Mouse (Mus musculus): ENCODE results near the gene Alk. TPM values are rescaled to one million over a fixed set of nuclear protein-coding genes. Genes with fewer than 3 reads are reported as not detected.

Alk gene
- polyA plus RNA-seq, 1 experiment from 2014 or later: 0.51 TPM

GRCm38 (mm10) chr17:72401861-72402260, 202.6 kb downstream of the Alk start:
- no peak overlapping the region for H3K27ac ChIP-seq (ENCODE audit: low read depth, low read length)
- H3K9ac ChIP-seq (ENCODE audit: low read depth, low read length): no peak overlapping the region
- 90% methylated on average over 3 of the region's 3 CpGs for WGBS
- H3K4me1 ChIP-seq (replicated peaks; ENCODE audit: control insufficient read depth, insufficient read depth, low read length): no peaks in the 10 kb centered on the region
- ATAC-seq (ENCODE audit: low FRiP score): no peak
- H3K36me3 ChIP-seq (ENCODE audit: control insufficient read depth, insufficient read depth, low read length): no peaks in the 10 kb centered on the region
- no peaks in the 10 kb centered on the region for H3K27me3 ChIP-seq (ENCODE audit: control insufficient read depth, insufficient read depth, low read length)
- DNase-seq (ENCODE audit: low spot score): no peak
- no peaks in the 10 kb centered on the region for H3K9me3 ChIP-seq (ENCODE audit: control insufficient read depth, low read length)
- no peak overlapping the region for H3K4me2 ChIP-seq (replicated peaks; ENCODE audit: low read depth, low read length)
- H3K4me3 ChIP-seq (ENCODE audit: low read depth, low read length): no peak overlapping the region

- Histone ChIP-seq H3K4me1 (replicated peaks; ENCODE audit: control insufficient read depth, insufficient read depth, low read length) (no peaks in the 10 kb centered on the region), H3K36me3 (ENCODE audit: control insufficient read depth, insufficient read depth, low read length) (no peaks in the 10 kb centered on the region), H3K27me3 (ENCODE audit: control insufficient read depth, insufficient read depth, low read length) (no peaks in the 10 kb centered on the region), H3K4me3 (ENCODE audit: low read depth, low read length) (no peak overlapping the region), H3K9ac (ENCODE audit: low read depth, low read length) (no peak overlapping the region), H3K27ac (ENCODE audit: low read depth, low read length) (no peak overlapping the region), H3K4me2 (replicated peaks; ENCODE audit: low read depth, low read length) (no peak overlapping the region), H3K9me3 (ENCODE audit: control insufficient read depth, low read length) (no peaks in the 10 kb centered on the region)
- DNase-seq (ENCODE audit: low spot score) (no peak), ATAC-seq (ENCODE audit: low FRiP score) (no peak)
- 92% methylated on average over 2 of the region's 2 CpGs for WGBS
Observed at GRCm38 (mm10) chr17:72401349-72401748, 203.1 kb downstream of the Alk start.

- Histone ChIP-seq H3K27me3 (ENCODE audit: control insufficient read depth, insufficient read depth, low read length) (no peaks in the 10 kb centered on the region), H3K4me1 (replicated peaks; ENCODE audit: control insufficient read depth, insufficient read depth, low read length) (no peaks in the 10 kb centered on the region), H3K9ac (ENCODE audit: low read depth, low read length) (no peak overlapping the region), H3K4me3 (ENCODE audit: low read depth, low read length) (no peak overlapping the region), H3K4me2 (replicated peaks; ENCODE audit: low read depth, low read length) (no peak overlapping the region), H3K9me3 (ENCODE audit: control insufficient read depth, low read length) (no peaks in the 10 kb centered on the region), H3K36me3 (ENCODE audit: control insufficient read depth, insufficient read depth, low read length) (no peaks in the 10 kb centered on the region), H3K27ac (ENCODE audit: low read depth, low read length) (no peak overlapping the region)
- 81% methylated on average over 3 of the region's 3 CpGs for WGBS
- no peak for ATAC-seq (ENCODE audit: low FRiP score)
- no peak for DNase-seq (ENCODE audit: low spot score)
Observed at GRCm38 (mm10) chr17:72399331-72400059, 204.9 kb downstream of the Alk start.

- WGBS: 64% methylated on average over 8 of the region's 8 CpGs
- no peak overlapping the region for H3K4me3 ChIP-seq (ENCODE audit: low read depth, low read length)
- no peak overlapping the region for H3K4me2 ChIP-seq (replicated peaks; ENCODE audit: low read depth, low read length)
- DNase-seq (ENCODE audit: low spot score) (no peak), ATAC-seq (ENCODE audit: low FRiP score) (no peak)
- H3K9ac ChIP-seq (ENCODE audit: low read depth, low read length): no peak overlapping the region
- no peaks in the 10 kb centered on the region for H3K36me3 ChIP-seq (ENCODE audit: control insufficient read depth, insufficient read depth, low read length)
- H3K27ac ChIP-seq (ENCODE audit: low read depth, low read length): no peak overlapping the region
- H3K9me3 ChIP-seq (ENCODE audit: control insufficient read depth, low read length): no peaks in the 10 kb centered on the region
- no peaks in the 10 kb centered on the region for H3K4me1 ChIP-seq (replicated peaks; ENCODE audit: control insufficient read depth, insufficient read depth, low read length)
- no peaks in the 10 kb centered on the region for H3K27me3 ChIP-seq (ENCODE audit: control insufficient read depth, insufficient read depth, low read length)
Observed at GRCm38 (mm10) chr17:72395956-72396355, 208.5 kb downstream of the Alk start.

GRCm38 (mm10) chr17:72368991-72369390, 235.4 kb downstream of the Alk start:
- no peaks in the 10 kb centered on the region for H3K9me3 ChIP-seq (ENCODE audit: control insufficient read depth, low read length)
- ATAC-seq (ENCODE audit: low FRiP score): no peak
- no peak overlapping the region for H3K4me2 ChIP-seq (replicated peaks; ENCODE audit: low read depth, low read length)
- no peak overlapping the region for H3K27ac ChIP-seq (ENCODE audit: low read depth, low read length)
- DNase-seq (ENCODE audit: low spot score): no peak
- H3K36me3 ChIP-seq (ENCODE audit: control insufficient read depth, insufficient read depth, low read length): no peaks in the 10 kb centered on the region
- WGBS: 83% methylated on average over 4 of the region's 4 CpGs
- no peaks in the 10 kb centered on the region for H3K27me3 ChIP-seq (ENCODE audit: control insufficient read depth, insufficient read depth, low read length)
- no peak overlapping the region for H3K4me3 ChIP-seq (ENCODE audit: low read depth, low read length)
- no peaks in the 10 kb centered on the region for H3K4me1 ChIP-seq (replicated peaks; ENCODE audit: control insufficient read depth, insufficient read depth, low read length)
- no peak overlapping the region for H3K9ac ChIP-seq (ENCODE audit: low read depth, low read length)

GRCm38 (mm10) chr17:72362811-72363496, 241.5 kb downstream of the Alk start:
- no peaks in the 10 kb centered on the region for H3K9me3 ChIP-seq (ENCODE audit: control insufficient read depth, low read length)
- WGBS: 92% methylated on average over 10 of the region's 10 CpGs
- no peaks in the 10 kb centered on the region for H3K36me3 ChIP-seq (ENCODE audit: control insufficient read depth, insufficient read depth, low read length)
- DNase-seq (ENCODE audit: low spot score) (no peak), ATAC-seq (ENCODE audit: low FRiP score) (no peak)
- no peak overlapping the region for H3K9ac ChIP-seq (ENCODE audit: low read depth, low read length)
- no peaks in the 10 kb centered on the region for H3K4me1 ChIP-seq (replicated peaks; ENCODE audit: control insufficient read depth, insufficient read depth, low read length)
- no peak overlapping the region for H3K4me3 ChIP-seq (ENCODE audit: low read depth, low read length)
- H3K27ac ChIP-seq (ENCODE audit: low read depth, low read length): no peak overlapping the region
- no peak overlapping the region for H3K4me2 ChIP-seq (replicated peaks; ENCODE audit: low read depth, low read length)
- H3K27me3 ChIP-seq (ENCODE audit: control insufficient read depth, insufficient read depth, low read length): no peaks in the 10 kb centered on the region

- no peaks in the 10 kb centered on the region for H3K36me3 ChIP-seq (ENCODE audit: control insufficient read depth, insufficient read depth, low read length)
- H3K27ac ChIP-seq (ENCODE audit: low read depth, low read length): no peak overlapping the region
- DNase-seq (ENCODE audit: low spot score) (no peak), ATAC-seq (ENCODE audit: low FRiP score) (no peak)
- H3K4me3 ChIP-seq (ENCODE audit: low read depth, low read length): no peak overlapping the region
- no peak overlapping the region for H3K4me2 ChIP-seq (replicated peaks; ENCODE audit: low read depth, low read length)
- no peaks in the 10 kb centered on the region for H3K9me3 ChIP-seq (ENCODE audit: control insufficient read depth, low read length)
- 85% methylated on average over 4 of the region's 4 CpGs for WGBS
- no peak overlapping the region for H3K9ac ChIP-seq (ENCODE audit: low read depth, low read length)
- no peaks in the 10 kb centered on the region for H3K4me1 ChIP-seq (replicated peaks; ENCODE audit: control insufficient read depth, insufficient read depth, low read length)
- no peaks in the 10 kb centered on the region for H3K27me3 ChIP-seq (ENCODE audit: control insufficient read depth, insufficient read depth, low read length)
Observed at GRCm38 (mm10) chr17:72361961-72362360, 242.5 kb downstream of the Alk start.

- Histone ChIP-seq H3K4me2 (replicated peaks; ENCODE audit: low read depth, low read length) (no peak overlapping the region), H3K27me3 (ENCODE audit: control insufficient read depth, insufficient read depth, low read length) (no peaks in the 10 kb centered on the region), H3K36me3 (ENCODE audit: control insufficient read depth, insufficient read depth, low read length) (no peaks in the 10 kb centered on the region), H3K9ac (ENCODE audit: low read depth, low read length) (no peak overlapping the region), H3K9me3 (ENCODE audit: control insufficient read depth, low read length) (no peaks in the 10 kb centered on the region), H3K4me3 (ENCODE audit: low read depth, low read length) (no peak overlapping the region), H3K4me1 (replicated peaks; ENCODE audit: control insufficient read depth, insufficient read depth, low read length) (no peaks in the 10 kb centered on the region), H3K27ac (ENCODE audit: low read depth, low read length) (no peak overlapping the region)
- ATAC-seq (ENCODE audit: low FRiP score) (no peak), DNase-seq (ENCODE audit: low spot score) (no peak)
- 74% methylated on average over 5 of the region's 5 CpGs for WGBS
Observed at GRCm38 (mm10) chr17:72356759-72357302, 247.6 kb downstream of the Alk start.

GRCm38 (mm10) chr17:72339437-72339836, 265.0 kb downstream of the Alk start:
- no peaks in the 10 kb centered on the region for H3K36me3 ChIP-seq (ENCODE audit: control insufficient read depth, insufficient read depth, low read length)
- H3K4me2 ChIP-seq (replicated peaks; ENCODE audit: low read depth, low read length): no peak overlapping the region
- H3K9me3 ChIP-seq (ENCODE audit: control insufficient read depth, low read length): no peaks in the 10 kb centered on the region
- no peak overlapping the region for H3K9ac ChIP-seq (ENCODE audit: low read depth, low read length)
- H3K4me1 ChIP-seq (replicated peaks; ENCODE audit: control insufficient read depth, insufficient read depth, low read length): no peaks in the 10 kb centered on the region
- ATAC-seq (ENCODE audit: low FRiP score) (no peak), DNase-seq (ENCODE audit: low spot score) (no peak)
- no peak overlapping the region for H3K27ac ChIP-seq (ENCODE audit: low read depth, low read length)
- no peak overlapping the region for H3K4me3 ChIP-seq (ENCODE audit: low read depth, low read length)
- no peaks in the 10 kb centered on the region for H3K27me3 ChIP-seq (ENCODE audit: control insufficient read depth, insufficient read depth, low read length)
- 92% methylated on average over 4 of the region's 4 CpGs for WGBS
